Mouse (Mus musculus) erythroblast, embryonic 14.5 days (primary cell): ENCODE measurements around the gene Rpl38. TPM values are rescaled to one million over a fixed set of nuclear protein-coding genes. Genes with fewer than 3 reads are reported as not detected.

Source experiments
- H3K27me3 ChIP-seq: 2 replicates; pipeline ENCODE4 v1.6.1; 2012; ENCODE audit warnings: inconsistent platforms; ENCODE audit not compliant: control insufficient read depth
- H3K36me3 ChIP-seq: 2 replicates; pipeline ENCODE4 v1.6.1; 2012; ENCODE audit warnings: mild to moderate bottlenecking, inconsistent platforms; ENCODE audit not compliant: control insufficient read depth
- H3K4me1 ChIP-seq: 2 replicates; pipeline ENCODE4 v1.6.1; 2012; ENCODE audit warnings: inconsistent platforms; ENCODE audit not compliant: control insufficient read depth
- H3K4me3 ChIP-seq: replicated peaks from 2 replicates; pipeline ENCODE3; 2012; ENCODE audit warnings: moderate library complexity, mild to moderate bottlenecking, inconsistent platforms
- H3K9me3 ChIP-seq: 2 replicates; pipeline ENCODE4 v1.6.1; 2012; ENCODE audit warnings: low read length, inconsistent platforms, mixed read lengths; ENCODE audit not compliant: control insufficient read depth
- GATA1 ChIP-seq: IDR thresholded peaks from 2 replicates; pipeline ENCODE4 v1.6.1; 2012; ENCODE audit warnings: low read length, inconsistent platforms, mixed read lengths
- TAL1 ChIP-seq: IDR thresholded peaks from 3 replicates; pipeline ENCODE4 v1.6.1; 2012; ENCODE audit warnings: low read length, inconsistent platforms, mixed read lengths
- polyA plus RNA-seq: library from polyadenylated mRNA; stranded (reverse); fragments of >175 nt; gene quantifications from 2 replicates; pipeline ENCODE4 v1.2.3, GENCODE M21; 2012

Gene Rpl38
- polyA plus RNA-seq, 1 experiment: 33.9 TPM

- H3K27me3 ChIP-seq: no peaks in the 10 kb centered on the region
- H3K4me3 ChIP-seq: no peak overlapping the region
- peaks cover 2% of the 10 kb centered on the region; the same call in 1 of the 2 replicates for H3K36me3 ChIP-seq
- no peaks in the 10 kb centered on the region for H3K9me3 ChIP-seq
- TF ChIP-seq GATA1: no peak
- no peak for TF ChIP-seq TAL1
- H3K4me1 ChIP-seq: peaks cover 2% of the 10 kb centered on the region
These were observed 24.3 kb downstream of the Rpl38 start for GRCm38 (mm10) chr11:114692601-114693000.

GRCm38 (mm10) chr11:114693456-114693855, 25.1 kb downstream of the Rpl38 start:
- H3K4me3 ChIP-seq: no peak overlapping the region
- peaks cover 2% of the 10 kb centered on the region for H3K4me1 ChIP-seq
- H3K27me3 ChIP-seq: no peaks in the 10 kb centered on the region
- TF ChIP-seq GATA1 (no peak), TAL1 (no peak)
- peaks cover 2% of the 10 kb centered on the region; the same call in 1 of the 2 replicates for H3K36me3 ChIP-seq
- no peaks in the 10 kb centered on the region for H3K9me3 ChIP-seq

GRCm38 (mm10) chr11:114694451-114694850, 26.1 kb downstream of the Rpl38 start:
- no peaks in the 10 kb centered on the region for H3K27me3 ChIP-seq
- TF ChIP-seq TAL1 (no peak), GATA1 (no peak)
- peaks cover 2% of the 10 kb centered on the region; the same call in 1 of the 2 replicates for H3K36me3 ChIP-seq
- no peak overlapping the region for H3K4me3 ChIP-seq
- no peaks in the 10 kb centered on the region for H3K9me3 ChIP-seq
- H3K4me1 ChIP-seq: peaks cover 2% of the 10 kb centered on the region

GRCm38 (mm10) chr11:114698496-114698895, 30.2 kb downstream of the Rpl38 start:
- Histone ChIP-seq H3K27me3 (no peaks in the 10 kb centered on the region), H3K4me3 (no peak overlapping the region), H3K36me3 (peaks cover 2% of the 10 kb centered on the region; the same call in 1 of the 2 replicates), H3K4me1 (no peaks in the 10 kb centered on the region), H3K9me3 (no peaks in the 10 kb centered on the region)
- TF ChIP-seq GATA1 (no peak), TAL1 (no peak)

- TF ChIP-seq TAL1: no peak
- TF ChIP-seq GATA1: no peak
- Histone ChIP-seq H3K36me3 (peaks cover 2% of the 10 kb centered on the region; the same call in 1 of the 2 replicates), H3K4me3 (no peak overlapping the region), H3K9me3 (no peaks in the 10 kb centered on the region), H3K4me1 (no peaks in the 10 kb centered on the region), H3K27me3 (no peaks in the 10 kb centered on the region)
These were observed 31.2 kb downstream of the Rpl38 start for GRCm38 (mm10) chr11:114699511-114699910.

- Histone ChIP-seq H3K36me3 (no peaks in the 10 kb centered on the region; the same call in 1 of the 2 replicates), H3K27me3 (no peaks in the 10 kb centered on the region), H3K4me3 (no peak overlapping the region), H3K4me1 (no peaks in the 10 kb centered on the region), H3K9me3 (no peaks in the 10 kb centered on the region)
- TF ChIP-seq GATA1 (no peak), TAL1 (no peak)
These were observed 34.1 kb downstream of the Rpl38 start for GRCm38 (mm10) chr11:114702311-114702995.

GRCm38 (mm10) chr11:114702996-114703361, 34.7 kb downstream of the Rpl38 start:
- Histone ChIP-seq H3K9me3 (no peaks in the 10 kb centered on the region), H3K4me3 (no peak overlapping the region), H3K4me1 (no peaks in the 10 kb centered on the region), H3K36me3 (no peaks in the 10 kb centered on the region; the same call in 1 of the 2 replicates), H3K27me3 (no peaks in the 10 kb centered on the region)
- TF ChIP-seq GATA1: no peak
- no peak for TF ChIP-seq TAL1

- peaks cover 3% of the 10 kb centered on the region; the same call in 1 of the 2 replicates for H3K36me3 ChIP-seq
These were observed 36.0 kb downstream of the Rpl38 start for GRCm38 (mm10) chr11:114704071-114704913.

GRCm38 (mm10) chr11:114706358-114706757, 38.0 kb downstream of the Rpl38 start:
- Histone ChIP-seq H3K4me1 (no peaks in the 10 kb centered on the region), H3K4me3 (no peak overlapping the region), H3K27me3 (no peaks in the 10 kb centered on the region), H3K36me3 (peaks cover 3% of the 10 kb centered on the region; the same call in 1 of the 2 replicates), H3K9me3 (no peaks in the 10 kb centered on the region)
- TF ChIP-seq TAL1: no peak
- TF ChIP-seq GATA1: no peak

More at GRCm38 (mm10) chr11:114704071-114704913, 36.0 kb downstream of the Rpl38 start:
- no peaks in the 10 kb centered on the region for H3K27me3 ChIP-seq
- H3K4me1 ChIP-seq: no peaks in the 10 kb centered on the region
- no peaks in the 10 kb centered on the region for H3K9me3 ChIP-seq
- TF ChIP-seq GATA1 (no peak), TAL1 (no peak)
- no peak overlapping the region for H3K4me3 ChIP-seq
